Mouse (Mus musculus) retina, adult 2 months (tissue): ENCODE data around the gene Mrpl16.
A peak's percentile ranks its signal among the peaks of the same experiment; 100 is the strongest.

Experiments used
- DNase-seq: peaks from one replicate; pipeline ENCODE4 v3.0.0-alpha.2; 2012; ENCODE audit warnings: low read depth, low spot score

The Mrpl16 gene

DNA sequence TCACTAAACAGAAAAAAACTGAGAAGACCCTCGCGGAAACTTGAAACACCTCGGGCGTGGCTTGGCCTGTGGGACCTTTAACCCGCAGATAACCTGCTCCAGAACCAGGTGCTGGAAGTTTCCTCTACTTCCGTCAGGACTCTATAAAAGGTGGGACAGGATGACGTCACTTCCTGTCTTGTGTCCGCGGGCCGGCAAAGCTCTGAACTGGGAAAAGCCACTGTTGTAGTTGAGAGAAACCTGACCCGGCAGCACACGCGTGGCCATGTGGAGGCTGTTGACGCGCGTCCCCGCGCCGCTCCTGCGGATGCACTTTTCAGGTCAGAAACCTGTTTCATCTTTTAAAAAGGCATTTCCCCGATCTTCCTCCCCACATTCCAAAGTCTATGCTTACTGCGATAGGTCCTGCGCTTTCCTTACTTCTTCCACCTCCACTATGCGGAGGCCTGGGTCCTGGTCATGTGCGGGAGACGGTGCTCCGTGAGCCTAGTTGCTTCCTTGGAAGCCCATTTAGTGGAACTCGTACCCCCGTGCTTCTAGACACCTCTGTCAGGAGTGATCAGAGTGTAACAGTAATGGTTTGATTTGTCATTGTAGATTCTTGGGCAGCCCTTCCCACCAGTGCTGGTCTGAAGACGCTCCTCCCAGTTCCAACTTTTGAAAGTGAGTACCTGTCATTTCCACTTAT lies at the start of gene Mrpl16:
TSS of gene Mrpl16 (plus strand) at position 187 of the 688 bp plus-strand sequence.
- peak; percentile 93 for DNase-seq

DNA sequence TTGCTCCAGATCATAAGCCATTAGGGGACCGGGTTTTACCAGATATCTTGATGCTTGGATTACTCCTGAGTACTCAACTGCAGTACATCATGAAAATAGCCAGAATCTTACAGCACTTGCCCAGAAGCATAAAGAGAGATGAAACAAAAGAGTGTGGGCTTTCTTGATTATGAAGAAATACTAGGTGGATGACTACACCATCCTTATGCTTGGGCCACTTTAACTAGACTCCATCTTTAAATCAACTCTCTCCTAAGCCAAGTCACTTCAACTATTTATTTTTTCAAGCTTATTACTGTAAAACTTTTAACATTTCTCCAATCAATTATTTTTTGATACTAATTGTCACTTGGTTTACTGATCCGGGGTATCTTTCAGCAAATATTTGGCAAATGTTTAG lies 46.3 kb upstream of the Mrpl16 start:
- no peak for DNase-seq

DNA sequence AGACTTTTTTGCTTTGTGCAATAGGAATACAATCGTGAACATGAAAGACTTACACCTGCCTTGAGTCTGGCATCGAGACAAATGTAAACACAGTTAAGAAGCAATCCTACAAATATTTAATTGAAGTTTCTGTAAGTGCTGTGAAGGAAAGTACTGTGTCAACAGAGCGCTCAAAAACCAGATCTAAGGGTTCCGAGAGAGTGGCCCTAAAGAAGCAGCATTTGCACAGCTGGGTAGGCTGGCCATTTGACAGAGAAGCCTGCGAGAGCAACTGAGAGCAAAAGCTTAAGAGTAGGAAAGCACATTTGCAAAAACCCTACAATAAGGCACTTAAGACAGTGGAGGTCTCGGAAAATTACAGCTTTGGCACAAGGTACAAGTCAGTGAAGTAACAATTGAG lies 45.9 kb upstream of the Mrpl16 start:
- DNase-seq: no peak

DNA sequence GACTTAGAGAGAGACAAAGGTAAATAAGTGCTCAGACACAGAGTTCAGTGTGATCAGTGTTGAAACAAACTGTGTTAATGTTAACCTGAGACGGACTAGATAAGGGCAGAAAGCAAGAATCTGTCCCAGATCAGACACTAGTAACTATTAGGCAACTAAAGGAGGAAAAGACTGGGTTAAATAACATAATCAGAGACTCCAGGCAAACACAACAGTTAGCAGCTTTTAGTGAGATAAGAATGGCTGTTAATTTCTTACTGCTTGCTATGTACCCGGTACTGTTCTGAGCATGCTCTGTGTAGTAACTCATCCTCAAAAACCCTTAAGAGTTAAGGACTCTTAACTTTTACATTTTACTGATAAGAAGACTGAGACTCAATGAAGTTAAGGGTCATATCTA lies 44.3 kb upstream of the Mrpl16 start:
- no peak for DNase-seq

DNA sequence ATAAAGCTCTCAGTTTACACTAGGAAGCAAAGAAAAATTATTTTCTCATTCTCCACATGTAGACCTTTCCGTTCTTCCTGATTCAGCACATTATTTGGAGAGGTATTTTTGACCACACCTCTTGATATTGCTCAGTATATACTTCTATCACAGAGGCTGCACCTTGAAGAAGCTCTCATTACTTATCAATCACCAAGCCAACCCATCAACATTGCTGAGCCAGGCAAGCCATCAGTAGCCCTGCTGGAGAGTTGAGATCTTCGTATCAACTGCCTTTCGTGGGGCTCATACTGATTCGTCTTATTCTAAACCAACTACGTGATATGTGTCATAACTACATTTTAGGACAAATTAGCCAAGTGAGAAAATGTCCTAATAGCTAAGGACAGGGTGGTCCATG lies 42.9 kb upstream of the Mrpl16 start:
- no peak for DNase-seq

DNA sequence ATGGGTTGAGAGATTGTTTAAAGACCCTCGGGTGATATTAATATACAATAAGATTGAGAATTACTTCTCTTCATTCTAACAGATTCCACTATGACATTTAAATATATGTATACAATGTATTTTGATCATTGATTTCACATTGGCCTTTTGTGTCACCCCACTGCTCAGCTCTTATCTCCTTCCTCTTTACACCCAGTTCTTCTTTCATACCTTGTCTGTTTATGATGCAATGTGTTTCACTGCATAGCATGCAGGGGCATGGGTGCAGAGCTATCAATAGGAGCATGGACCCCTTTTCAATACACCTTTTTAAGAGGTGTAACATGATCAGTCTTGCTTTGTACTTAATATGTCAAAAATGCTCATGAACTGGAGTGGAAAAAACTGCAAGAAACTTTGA lies 39.9 kb upstream of the Mrpl16 start:
- no peak for DNase-seq

DNA sequence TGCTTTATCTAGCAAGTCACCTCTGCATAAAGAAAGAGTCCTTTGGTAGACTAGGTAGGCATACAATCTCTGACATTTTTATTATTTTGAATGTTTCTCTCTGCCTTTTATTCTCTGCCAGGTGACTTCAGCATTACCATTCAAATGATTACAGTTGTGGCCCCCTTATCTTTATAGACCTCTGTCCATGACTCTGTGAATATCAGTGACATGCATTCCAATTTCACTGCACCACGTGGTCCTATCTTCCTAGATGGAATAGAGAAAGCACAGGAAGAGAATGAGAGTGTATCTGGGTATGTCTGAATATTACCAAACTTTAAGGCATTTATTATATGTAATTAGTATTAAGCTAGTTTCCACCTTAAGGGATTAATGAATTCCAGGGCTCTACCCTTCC lies 33.7 kb upstream of the Mrpl16 start:
- DNase-seq: no peak

DNA sequence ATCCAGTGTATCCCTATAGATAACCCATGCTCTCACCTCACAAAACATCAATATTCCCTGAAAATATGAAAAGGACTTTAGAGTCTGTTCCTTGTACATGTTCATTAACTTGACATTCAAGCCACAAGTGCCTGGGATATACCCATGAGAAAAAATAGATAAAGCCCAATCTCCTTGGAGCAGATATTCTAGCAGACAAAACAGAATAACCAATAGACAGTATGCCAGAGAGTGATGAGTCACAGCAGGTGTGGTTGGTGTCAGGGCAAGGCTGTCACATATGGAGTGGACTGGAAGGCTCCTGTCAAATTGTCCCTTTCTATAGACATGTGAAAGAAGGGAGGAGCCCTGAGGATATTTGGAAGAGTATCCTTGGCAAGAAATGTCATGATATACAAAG lies 24.5 kb upstream of the Mrpl16 start:
- DNase-seq: no peak

DNA sequence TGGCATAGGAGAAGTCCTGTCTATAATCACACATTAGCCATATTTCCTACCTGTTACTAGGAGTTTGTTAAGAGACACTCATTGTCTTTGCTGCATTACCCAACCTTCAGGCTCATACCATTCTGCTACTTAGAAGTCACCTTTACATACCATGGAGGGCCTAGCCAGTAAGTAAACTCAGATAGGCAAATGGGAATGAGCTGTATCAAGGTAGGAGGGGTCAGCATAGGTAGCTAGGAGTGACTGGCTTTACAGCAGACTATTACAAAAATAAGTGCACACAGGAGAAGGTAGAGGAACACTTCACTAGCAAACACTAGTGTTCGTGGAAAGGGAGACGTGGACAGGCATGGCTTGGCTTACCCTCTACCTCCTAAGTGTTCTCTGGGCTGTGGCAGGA lies 22.9 kb upstream of the Mrpl16 start, which contains the start of gene Gif:
TSS of gene Gif (plus strand) at position 257 of the 400 bp plus-strand sequence.
- no peak for DNase-seq

DNA sequence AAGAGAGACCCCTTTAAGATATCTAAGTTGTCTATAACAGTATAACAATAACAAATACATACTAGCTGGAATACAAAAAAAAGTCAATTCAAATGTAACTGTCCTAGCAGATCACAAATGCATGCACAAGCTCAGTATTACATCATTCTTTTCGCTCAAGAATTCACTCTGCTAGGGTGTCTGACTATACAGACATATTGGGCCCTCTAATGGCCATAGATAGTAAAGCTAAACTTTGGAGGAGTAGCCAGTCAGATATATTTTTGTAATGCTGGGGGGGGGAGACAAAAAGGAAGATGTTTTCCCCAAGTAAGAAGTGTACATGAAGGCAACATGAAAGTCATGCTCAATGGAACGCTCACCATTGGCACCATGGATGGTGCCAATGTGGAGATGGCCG lies 5.1 kb upstream of the Mrpl16 start:
- DNase-seq: no peak

DNA sequence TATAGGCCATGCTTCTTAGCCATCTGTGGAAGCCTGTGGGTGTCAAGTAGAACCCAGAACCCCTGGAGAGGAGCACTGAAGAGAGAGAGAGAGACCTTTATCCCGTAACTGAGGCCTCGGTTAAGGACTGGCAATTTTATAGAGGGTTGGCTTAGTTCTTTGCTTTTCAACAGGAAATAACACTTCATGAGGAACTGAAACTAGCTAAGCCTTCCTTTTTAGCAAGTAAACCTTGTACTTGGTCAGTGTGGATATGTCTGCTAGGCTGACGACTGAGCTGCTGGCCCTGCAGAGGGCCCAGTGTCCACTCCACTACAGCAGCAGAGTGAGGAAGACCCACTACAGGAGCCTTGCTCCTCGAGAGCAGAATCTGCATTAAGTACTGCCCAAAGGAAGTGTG lies 3.8 kb upstream of the Mrpl16 start:
- DNase-seq: no peak

DNA sequence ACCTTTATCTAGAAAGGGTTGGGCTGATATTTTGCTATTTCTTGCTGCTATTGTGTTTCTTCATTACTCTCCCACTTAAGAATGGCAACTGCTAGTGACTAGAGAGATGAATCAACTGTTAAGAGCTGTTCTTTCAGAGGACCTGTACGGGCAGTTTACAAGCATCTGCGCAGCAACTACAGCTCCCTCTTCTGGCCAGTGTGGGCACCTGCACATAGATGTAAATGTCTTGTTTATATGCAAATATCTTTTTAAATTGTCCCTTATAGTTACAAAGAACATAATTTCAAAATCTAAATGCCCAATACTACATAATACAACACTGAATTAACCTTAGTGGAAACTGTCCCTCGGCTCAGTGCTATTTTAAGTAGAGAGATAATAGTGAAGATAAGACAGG lies 2.0 kb upstream of the Mrpl16 start:
- DNase-seq: no peak

DNA sequence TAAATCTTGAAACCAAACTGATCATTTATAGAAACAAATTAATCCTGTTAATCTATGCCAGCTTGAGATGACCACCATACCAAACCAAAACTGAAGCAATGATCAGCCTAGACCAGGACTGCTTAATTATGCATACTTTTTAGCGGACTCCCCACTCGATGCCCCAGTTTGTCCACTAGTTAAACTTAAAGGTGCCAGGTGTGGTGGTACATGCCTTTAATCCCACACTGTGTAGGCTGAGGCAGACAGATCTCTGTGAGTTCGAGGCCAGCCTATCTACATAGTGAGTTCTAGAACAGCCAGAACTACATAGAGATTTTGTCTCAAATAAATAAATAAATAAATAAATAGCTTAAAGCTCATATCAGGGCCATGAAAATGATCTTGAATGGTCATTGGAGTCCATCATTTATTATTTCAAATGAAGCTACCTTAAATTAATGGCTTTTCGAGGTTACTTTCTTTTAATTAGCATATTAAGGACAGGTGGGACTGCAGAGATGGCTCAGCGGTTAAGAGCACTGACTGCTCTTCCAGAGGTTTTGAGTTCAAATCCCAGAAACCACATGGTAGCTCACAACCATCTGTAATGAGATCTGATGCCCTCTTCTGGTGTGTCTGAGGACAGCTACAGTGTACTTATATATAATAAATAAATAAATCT lies 802 bp upstream of the Mrpl16 start:
- DNase-seq: no peak

DNA sequence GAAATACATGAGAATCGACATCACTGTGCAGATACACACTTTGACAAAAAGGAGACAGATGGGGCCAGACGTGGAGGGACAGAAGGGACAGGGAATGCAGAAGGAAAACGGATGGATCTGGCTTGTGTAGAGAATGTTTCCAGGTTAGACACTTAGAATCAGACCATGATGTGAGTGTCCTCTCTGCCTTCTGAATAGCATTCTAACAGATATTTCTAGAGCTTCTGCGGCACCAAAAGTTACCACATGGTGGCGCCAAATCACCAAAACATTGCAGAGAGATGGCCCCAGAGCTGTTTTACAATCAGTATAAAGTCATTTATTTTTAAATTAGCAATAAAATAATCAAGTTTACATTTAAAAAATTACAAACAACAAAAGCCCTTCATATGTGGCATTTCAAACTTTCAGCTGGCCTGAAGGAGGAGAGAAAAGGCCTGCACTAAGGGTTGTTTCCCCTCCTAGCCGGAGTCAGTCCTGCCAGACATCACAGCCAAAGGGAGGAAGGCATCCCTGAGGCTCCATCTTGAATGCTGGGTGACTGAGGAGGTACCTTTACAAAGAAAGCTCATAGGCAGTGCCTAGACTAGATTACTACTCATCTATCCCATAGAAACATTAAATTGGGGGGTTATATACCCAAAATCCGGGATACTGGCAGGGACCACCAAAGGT lies 7.1 kb downstream of the Mrpl16 start:
- DNase-seq: peak; percentile 61

DNA sequence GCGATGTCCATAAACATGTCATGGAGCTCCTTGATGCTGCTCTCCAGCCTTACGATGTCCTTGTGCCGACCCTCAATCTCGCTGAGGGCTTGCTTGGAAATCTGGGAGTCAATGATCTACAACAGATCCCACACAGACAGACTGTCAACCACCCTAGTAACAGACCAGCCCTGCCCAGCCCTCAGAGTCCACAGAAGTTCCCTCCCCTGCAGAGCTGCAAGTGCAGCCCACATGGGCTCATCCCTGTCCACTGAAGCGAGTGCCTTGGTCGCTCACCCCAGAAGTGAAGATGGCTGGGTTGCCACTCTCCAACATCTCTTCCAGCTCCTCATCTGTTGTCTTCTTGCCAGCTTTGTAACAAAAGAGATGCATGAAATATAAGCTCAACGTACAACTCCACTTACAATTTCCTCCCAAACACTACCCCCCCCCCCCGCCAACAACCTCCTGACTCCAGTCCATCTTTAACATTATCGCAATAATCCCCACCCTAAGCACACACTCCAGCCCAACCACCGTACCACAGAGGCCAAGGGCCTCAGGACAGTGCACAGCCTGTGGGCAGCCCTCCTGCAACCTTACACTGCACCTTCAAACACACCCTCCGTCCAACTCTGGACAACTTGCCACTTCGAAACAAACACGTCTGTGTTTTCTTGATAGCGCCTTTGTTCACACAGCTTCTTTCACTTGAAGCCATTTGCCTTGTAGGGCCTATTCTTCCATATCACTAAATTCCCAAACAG lies 15.4 kb downstream of the Mrpl16 start:
- DNase-seq: no peak

DNA sequence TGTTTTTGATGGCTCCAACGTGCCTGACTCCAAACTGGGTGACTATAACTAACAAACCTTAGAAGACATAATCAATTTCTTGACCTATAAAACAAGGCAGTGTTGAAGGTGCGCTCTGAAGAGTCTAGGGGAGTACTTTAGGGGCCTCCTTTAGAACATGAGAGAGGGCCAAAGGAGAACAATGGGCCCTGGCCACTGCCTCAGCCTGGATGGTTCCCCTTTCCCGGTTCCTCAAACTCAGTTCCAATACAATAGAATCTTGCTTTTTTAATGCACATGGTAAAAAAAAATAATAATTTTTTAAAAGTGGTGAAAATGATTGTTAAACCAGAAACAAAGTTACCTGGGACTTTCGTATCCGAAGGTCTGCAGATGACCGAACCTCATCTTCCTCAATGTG lies 17.6 kb downstream of the Mrpl16 start:
- no peak for DNase-seq

DNA sequence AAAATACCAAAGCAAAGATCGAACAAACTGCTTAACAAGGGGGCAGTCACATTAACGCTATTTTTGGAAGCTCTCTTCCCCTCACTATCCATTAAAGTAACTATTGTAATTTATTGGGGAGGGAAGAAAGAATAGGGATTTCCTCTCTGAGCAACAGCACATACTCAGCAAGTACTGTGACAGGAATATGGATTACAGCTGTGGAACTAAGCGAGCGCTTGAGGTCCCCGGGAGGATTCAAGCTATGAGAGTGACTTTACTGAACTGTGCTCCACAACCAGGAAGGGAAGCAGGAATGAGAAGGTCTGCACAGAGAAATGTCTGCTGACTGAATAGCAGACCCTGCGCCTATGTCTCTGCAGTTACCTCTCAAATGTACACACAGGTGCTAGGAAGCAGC lies 18.7 kb downstream of the Mrpl16 start:
- DNase-seq: no peak

DNA sequence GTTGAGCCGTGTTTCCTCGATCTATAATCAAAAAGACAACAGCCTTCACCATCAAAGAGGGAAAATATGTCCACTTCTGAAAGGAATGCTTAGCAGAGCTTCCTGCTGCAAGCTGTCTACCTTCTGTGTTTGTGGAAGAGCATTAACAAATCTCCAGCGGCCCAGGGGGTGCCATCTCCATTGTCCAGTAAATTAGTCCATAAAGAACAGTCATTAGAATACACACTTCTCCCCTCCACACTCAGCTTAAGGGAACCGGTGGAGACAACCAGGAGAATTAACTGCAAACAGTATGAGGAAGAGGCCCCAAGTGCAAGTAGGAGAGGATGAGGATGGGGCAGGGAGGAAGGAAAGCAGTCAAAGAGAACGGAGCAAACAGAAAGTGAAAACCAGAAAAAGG lies 21.6 kb downstream of the Mrpl16 start:
- no peak for DNase-seq

DNA sequence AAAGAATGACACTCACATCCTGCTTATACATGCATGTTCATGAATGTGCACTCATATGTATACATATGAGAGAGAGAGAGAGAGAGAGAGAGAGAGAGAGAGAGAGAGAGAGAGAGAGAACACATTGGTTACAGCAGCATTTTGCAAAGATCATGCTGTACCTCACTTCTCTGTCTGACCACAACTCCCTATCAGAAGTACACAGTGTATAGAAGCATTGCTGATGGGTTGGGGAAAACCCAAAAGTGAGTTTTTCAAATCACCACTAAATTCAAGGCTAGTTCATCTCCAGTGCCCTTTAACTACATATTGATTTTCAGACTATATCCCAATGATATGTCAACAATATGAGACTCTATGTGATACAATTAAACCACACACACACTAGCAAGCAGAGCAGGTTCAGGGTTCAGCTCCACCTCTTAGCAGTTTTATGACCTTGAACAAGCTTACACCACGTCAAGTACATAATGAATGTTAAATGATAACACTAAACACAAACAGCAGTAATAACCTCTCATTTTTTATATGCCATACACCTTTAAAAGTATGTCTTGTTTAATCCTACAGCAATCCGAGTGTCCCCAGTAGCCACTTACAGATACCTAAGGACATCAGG lies 23.7 kb downstream of the Mrpl16 start:
- DNase-seq: no peak

DNA sequence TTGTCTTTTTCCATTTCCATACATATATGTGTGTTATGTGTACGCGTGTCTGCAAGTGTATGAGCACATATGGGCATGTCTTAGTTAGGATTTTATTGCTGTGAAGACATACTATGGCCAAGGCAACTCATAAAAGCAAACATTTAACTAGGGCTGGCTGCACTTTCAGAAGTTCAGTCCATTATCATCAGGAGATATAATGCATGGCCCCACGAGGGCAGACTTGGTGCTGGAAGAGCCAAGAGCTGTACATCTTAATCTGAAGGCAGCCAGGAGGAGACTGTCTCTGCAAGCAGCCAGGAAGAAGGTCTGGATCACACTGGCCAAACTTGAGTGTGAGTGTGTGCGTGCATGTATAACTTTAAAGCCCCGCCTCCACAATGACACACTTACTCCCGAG lies 24.3 kb downstream of the Mrpl16 start:
- DNase-seq: no peak

DNA sequence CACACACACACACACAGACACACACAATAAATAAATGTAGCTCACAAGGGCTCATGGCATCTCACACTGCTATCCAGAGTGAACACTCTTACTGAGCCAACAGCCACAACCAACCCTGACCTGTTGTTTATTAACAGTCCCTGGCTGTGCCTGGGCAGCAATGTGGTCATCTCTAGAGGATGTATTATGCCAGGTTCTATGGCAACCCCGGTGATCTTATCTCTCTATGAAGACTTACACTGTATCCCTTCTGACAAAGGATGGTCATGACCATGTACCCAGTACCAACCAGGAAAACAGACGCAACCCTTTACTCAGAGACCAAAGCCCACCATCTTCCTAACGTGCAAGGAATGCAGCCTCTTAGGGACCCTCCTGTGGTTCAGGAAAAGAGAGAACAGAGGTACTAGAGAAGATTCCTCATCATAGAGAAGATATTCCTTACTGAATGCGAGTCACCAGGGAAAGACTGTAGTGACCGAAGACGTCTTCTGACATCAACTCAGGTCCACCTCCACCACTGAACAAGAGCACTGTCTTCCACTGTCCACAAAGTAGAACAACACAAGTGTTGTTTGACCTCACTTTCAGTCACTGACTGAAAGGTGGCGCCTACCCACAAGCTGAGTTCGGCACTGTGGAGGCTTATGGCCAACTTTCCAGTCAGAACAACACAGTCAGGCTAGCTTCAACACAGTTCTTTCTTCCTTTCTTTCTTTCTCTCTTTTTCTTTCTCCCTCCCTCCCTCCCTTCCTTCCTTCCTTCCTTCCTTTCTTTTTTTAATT lies 30.5 kb downstream of the Mrpl16 start:
- DNase-seq: no peak
